Mouse (Mus musculus): ENCODE measurements around the gene Supt4a.
A peak's percentile ranks its signal among the peaks of the same experiment; 100 is the strongest.

Supt4a gene

GRCm38 (mm10) chr11:87744964-87745363 is 7.6 kb downstream of the Supt4a start:
- peaks cover 54% of the 10 kb centered on the region for H3K36me3 ChIP-seq (ENCODE audit: insufficient read depth, low read length)
- peaks cover 31% of the 10 kb centered on the region for H3K4me1 ChIP-seq (replicated peaks; ENCODE audit: low read depth, low read length)
- TF ChIP-seq POU5F1 (IDR thresholded peaks at IDR 0.05; ENCODE audit: borderline replicate concordance, low read length) = no peak
- TF ChIP-seq CTCF (conservative IDR thresholded peaks at IDR 0.05; ENCODE audit: low read length) = no peak
- no peak for TF ChIP-seq NANOG (IDR thresholded peaks at IDR 0.05; ENCODE audit: borderline replicate concordance, low read length)
- no peak overlapping the region for H3K4me3 ChIP-seq (replicated peaks; ENCODE audit: low read length)
- no peaks in the 10 kb centered on the region for H3K27me3 ChIP-seq (ENCODE audit: insufficient read depth, low read length)
- no peaks in the 10 kb centered on the region for H3K9me3 ChIP-seq (ENCODE audit: low read length)

DNA sequence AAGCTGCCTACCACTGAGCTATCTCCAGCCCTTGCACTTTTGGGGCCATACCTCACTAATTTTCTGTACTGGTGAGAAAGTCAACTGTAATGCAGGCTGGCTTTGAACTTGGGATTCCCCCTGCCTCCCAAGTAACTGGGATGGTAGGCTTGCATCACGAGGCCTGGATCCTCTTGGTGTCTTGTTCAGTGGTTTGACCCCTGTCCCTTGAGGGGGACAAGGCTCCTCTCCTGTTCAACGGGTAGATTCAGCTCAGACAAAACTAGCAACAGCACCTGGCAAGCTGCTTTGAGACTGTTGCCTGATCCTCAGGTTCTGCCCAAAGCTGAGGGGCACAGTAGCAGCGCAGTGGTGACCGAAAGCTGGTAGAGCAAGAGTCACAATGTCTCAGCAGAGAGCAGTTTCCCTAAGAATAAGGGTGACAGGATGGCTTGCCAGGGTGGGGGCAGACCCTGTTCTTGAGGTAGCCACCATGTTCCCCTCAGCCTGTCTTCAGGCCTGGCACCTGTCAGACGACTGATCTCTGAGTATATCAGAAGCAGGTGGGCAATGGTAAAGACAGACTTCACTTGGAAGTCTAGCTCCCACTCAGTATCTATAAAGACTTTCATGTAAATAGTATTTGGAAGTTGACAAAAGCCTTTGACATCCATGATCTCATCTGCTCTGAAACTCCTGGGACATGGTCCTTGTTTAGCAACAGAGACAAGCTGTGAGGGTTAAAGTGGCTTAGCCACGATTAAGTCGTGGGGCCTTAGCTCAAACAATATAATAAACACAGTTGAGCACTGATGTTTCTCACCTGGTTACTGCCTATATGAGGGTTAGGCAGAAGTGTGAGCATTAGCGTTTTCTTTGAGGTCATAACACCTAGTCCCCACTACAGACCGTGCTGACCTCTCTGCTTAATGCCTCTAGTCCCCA is 8.5 kb downstream of the Supt4a start:
- Histone ChIP-seq H3K4me3 (replicated peaks; ENCODE audit: low read length) (no peak overlapping the region), H3K9me3 (ENCODE audit: low read length) (no peaks in the 10 kb centered on the region), H3K27me3 (ENCODE audit: insufficient read depth, low read length) (no peaks in the 10 kb centered on the region), H3K36me3 (ENCODE audit: insufficient read depth, low read length) (peaks cover 45% of the 10 kb centered on the region), H3K4me1 (replicated peaks; ENCODE audit: low read depth, low read length) (peaks cover 36% of the 10 kb centered on the region)
- TF ChIP-seq NANOG (IDR thresholded peaks at IDR 0.05; ENCODE audit: borderline replicate concordance, low read length) (no peak), CTCF (conservative IDR thresholded peaks at IDR 0.05; ENCODE audit: low read length) (no peak), POU5F1 (IDR thresholded peaks at IDR 0.05; ENCODE audit: borderline replicate concordance, low read length) (no peak)

- no peak for TF ChIP-seq POU5F1 (IDR thresholded peaks at IDR 0.05; ENCODE audit: borderline replicate concordance, low read length)
- TF ChIP-seq NANOG (IDR thresholded peaks at IDR 0.05; ENCODE audit: borderline replicate concordance, low read length) = no peak
- no peak for TF ChIP-seq CTCF (conservative IDR thresholded peaks at IDR 0.05; ENCODE audit: low read length)
These were observed 10.0 kb downstream of the Supt4a start for GRCm38 (mm10) chr11:87747312-87747711.

DNA sequence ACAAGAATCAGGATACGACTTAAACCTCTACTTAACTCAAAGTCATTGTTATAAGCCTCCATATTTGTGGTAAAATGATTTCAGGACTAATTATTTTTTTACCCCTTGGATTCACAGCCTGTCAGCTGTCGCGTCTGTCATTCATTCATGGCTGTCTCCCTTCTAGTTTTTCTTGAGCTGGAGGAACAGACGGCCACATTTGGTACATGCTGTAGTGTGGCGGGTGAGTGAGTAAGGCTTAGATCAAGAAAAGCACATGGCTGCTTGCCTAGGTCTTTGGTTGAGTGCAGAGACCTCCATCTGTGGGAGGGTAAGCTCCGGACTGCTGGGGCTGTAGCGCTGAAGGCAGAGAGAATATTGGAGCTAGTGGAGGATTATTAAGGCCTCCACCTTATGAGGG is 10.4 kb downstream of the Supt4a start:
- peaks cover 31% of the 10 kb centered on the region for H3K36me3 ChIP-seq (ENCODE audit: insufficient read depth, low read length)
- no peak for TF ChIP-seq POU5F1 (IDR thresholded peaks at IDR 0.05; ENCODE audit: borderline replicate concordance, low read length)
- no peak for TF ChIP-seq CTCF (conservative IDR thresholded peaks at IDR 0.05; ENCODE audit: low read length)
- TF ChIP-seq NANOG (IDR thresholded peaks at IDR 0.05; ENCODE audit: borderline replicate concordance, low read length) = no peak
- H3K4me3 ChIP-seq (replicated peaks; ENCODE audit: low read length) = peak overlapping the region; percentile 67; the same call in 1 of the 2 replicates
- no peaks in the 10 kb centered on the region for H3K9me3 ChIP-seq (ENCODE audit: low read length)
- no peaks in the 10 kb centered on the region for H3K27me3 ChIP-seq (ENCODE audit: insufficient read depth, low read length)
- peaks cover 47% of the 10 kb centered on the region for H3K4me1 ChIP-seq (replicated peaks; ENCODE audit: low read depth, low read length)

More at GRCm38 (mm10) chr11:87747312-87747711, 10.0 kb downstream of the Supt4a start:
- no peaks in the 10 kb centered on the region for H3K27me3 ChIP-seq (ENCODE audit: insufficient read depth, low read length)
- no peaks in the 10 kb centered on the region for H3K9me3 ChIP-seq (ENCODE audit: low read length)
- H3K4me3 ChIP-seq (replicated peaks; ENCODE audit: low read length) = no peak overlapping the region
- H3K36me3 ChIP-seq (ENCODE audit: insufficient read depth, low read length) = peaks cover 35% of the 10 kb centered on the region
- peaks cover 46% of the 10 kb centered on the region for H3K4me1 ChIP-seq (replicated peaks; ENCODE audit: low read depth, low read length)

DNA sequence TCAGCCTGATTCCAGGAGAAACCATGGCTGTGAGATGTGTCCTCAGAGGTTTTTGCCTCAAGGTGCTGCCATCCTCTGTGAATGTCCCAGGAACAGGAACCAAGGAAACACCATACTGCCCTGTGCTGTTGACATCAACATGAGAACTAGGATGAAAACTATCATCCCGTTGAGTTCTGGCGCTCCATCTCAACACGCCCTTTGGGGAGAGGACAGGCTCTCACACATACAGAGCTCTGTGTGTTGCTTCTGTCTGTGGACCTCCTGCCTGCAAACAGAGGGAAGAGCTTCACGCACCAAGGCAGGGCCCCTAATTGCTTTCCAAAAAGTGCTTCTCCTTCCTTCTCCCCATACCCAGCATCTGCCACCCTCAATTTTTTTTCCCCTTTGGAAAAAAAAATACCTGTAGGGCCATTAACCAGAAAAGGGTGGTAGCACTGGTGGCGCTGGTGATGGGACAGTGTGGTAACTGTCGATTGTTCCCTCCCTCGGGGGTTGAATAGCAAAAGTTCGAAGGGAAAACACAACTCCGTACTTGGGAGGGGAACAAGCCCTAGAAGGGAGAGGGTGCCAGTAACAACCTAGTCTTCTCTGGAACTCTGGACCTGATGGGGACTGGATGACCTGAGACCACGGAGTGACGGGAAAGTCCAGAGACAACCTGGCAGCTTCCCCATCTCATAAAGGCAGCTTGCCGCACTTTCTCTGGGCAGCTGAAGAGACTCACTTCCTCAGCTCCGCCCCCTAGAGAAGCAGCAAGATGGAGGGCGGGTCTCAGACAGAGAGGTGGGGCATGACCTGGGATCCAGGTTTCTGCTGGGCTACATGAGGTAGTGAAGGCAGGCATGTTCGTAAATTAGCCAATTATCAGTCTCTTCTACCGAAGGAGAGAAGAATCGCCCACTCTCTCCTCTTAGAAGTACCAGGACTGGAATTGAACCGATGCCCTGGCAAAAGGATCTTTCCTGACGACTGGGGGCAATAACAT is 11.1 kb downstream of the Supt4a start:
- H3K9me3 ChIP-seq (ENCODE audit: low read length) = no peaks in the 10 kb centered on the region
- H3K4me1 ChIP-seq (replicated peaks; ENCODE audit: low read depth, low read length) = peaks cover 54% of the 10 kb centered on the region
- TF ChIP-seq NANOG (IDR thresholded peaks at IDR 0.05; ENCODE audit: borderline replicate concordance, low read length) = no peak
- no peak for TF ChIP-seq CTCF (conservative IDR thresholded peaks at IDR 0.05; ENCODE audit: low read length)
- TF ChIP-seq POU5F1 (IDR thresholded peaks at IDR 0.05; ENCODE audit: borderline replicate concordance, low read length) = no peak
- H3K27me3 ChIP-seq (ENCODE audit: insufficient read depth, low read length) = no peaks in the 10 kb centered on the region
- H3K4me3 ChIP-seq (replicated peaks; ENCODE audit: low read length) = peak overlapping the region; percentile 67
- peaks cover 24% of the 10 kb centered on the region for H3K36me3 ChIP-seq (ENCODE audit: insufficient read depth, low read length)

- H3K36me3 ChIP-seq (ENCODE audit: insufficient read depth, low read length) = peaks cover 14% of the 10 kb centered on the region
- H3K4me1 ChIP-seq (replicated peaks; ENCODE audit: low read depth, low read length) = peaks cover 64% of the 10 kb centered on the region
- H3K4me3 ChIP-seq (replicated peaks; ENCODE audit: low read length) = peak overlapping the region; percentile 67
- no peaks in the 10 kb centered on the region for H3K9me3 ChIP-seq (ENCODE audit: low read length)
- no peak for TF ChIP-seq NANOG (IDR thresholded peaks at IDR 0.05; ENCODE audit: borderline replicate concordance, low read length)
- TF ChIP-seq POU5F1 (IDR thresholded peaks at IDR 0.05; ENCODE audit: borderline replicate concordance, low read length) = no peak
- TF ChIP-seq CTCF (conservative IDR thresholded peaks at IDR 0.05; ENCODE audit: low read length) = no peak
- H3K27me3 ChIP-seq (ENCODE audit: insufficient read depth, low read length) = no peaks in the 10 kb centered on the region
These were observed 12.1 kb downstream of the Supt4a start for GRCm38 (mm10) chr11:87749192-87750042.

DNA sequence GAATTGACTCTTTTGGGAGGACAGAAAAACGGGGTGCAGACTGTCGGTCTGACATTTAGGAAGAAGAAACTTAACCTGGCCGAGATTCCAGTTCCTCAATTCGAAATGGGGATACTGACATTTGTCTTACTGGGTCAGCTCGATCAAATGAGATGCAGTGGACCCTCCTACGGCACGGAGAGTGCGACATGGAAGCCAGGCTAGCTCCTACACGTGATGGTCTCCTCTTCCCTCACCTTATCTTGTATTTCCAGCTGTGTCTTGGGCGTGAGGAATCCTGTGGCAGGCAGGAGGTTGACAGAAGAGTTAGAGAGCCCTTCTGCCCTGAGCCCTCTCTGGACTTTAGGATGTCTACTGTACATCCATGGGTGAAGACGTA is 12.7 kb downstream of the Supt4a start:
- Histone ChIP-seq H3K4me3 (replicated peaks; ENCODE audit: low read length) (peak overlapping the region; percentile 67; the same call in 1 of the 2 replicates), H3K27me3 (ENCODE audit: insufficient read depth, low read length) (no peaks in the 10 kb centered on the region), H3K36me3 (ENCODE audit: insufficient read depth, low read length) (peaks cover 8% of the 10 kb centered on the region), H3K4me1 (replicated peaks; ENCODE audit: low read depth, low read length) (peaks cover 67% of the 10 kb centered on the region), H3K9me3 (ENCODE audit: low read length) (peaks cover 4% of the 10 kb centered on the region)
- TF ChIP-seq CTCF (conservative IDR thresholded peaks at IDR 0.05; ENCODE audit: low read length) (no peak), POU5F1 (IDR thresholded peaks at IDR 0.05; ENCODE audit: borderline replicate concordance, low read length) (no peak), NANOG (IDR thresholded peaks at IDR 0.05; ENCODE audit: borderline replicate concordance, low read length) (no peak)

All from E14TG2a.4 (cell line).